8 mouse cellular contexts compared by ENCODE assay signal in genomic region chr6:129048857-129049473, GRCm38 (mm10). TPM values are rescaled to one million over a fixed set of nuclear protein-coding genes. Genes with fewer than 3 reads are reported as not detected.
DNase-seq lines count a peak whose midpoint lies in the region; ATAC-seq and TF ChIP-seq lines count a peak whose summit lies in the region.

No protein-coding gene starts in this region.

- no peak for TF ChIP-seq CTCF in brain, embryonic 14.5 days (IDR thresholded peaks at IDR 0.05; ENCODE audit: borderline replicate concordance, extremely low read depth, insufficient read depth, insufficient read length)
- TF ChIP-seq CTCF in kidney, adult 2 months (conservative IDR thresholded peaks at IDR 0.05; ENCODE audit: insufficient read depth, insufficient read length, low read depth, low read length): no peak

- TF ChIP-seq POLR2A in brain, embryonic 14.5 days (IDR thresholded peaks at IDR 0.05; ENCODE audit: borderline replicate concordance, extremely low read depth, insufficient read depth, insufficient read length, poor library complexity, severe bottlenecking): no peak
- no peak for TF ChIP-seq POLR2A in kidney, adult 2 months (IDR thresholded peaks at IDR 0.05; ENCODE audit: low read depth, low read length)

- no peaks in the 10 kb centered on the region for H3K36me3 ChIP-seq in kidney, adult 2 months (ENCODE audit: control insufficient read depth, insufficient read depth, low read length)
- no peaks in the 10 kb centered on the region for H3K36me3 ChIP-seq in lung, embryonic 16.5 days (ENCODE audit: control insufficient read depth, insufficient read depth, low read length)

- H3K27me3 ChIP-seq in kidney, adult 2 months (replicated peaks; ENCODE audit: control insufficient read depth, insufficient read depth, low read length): no peaks in the 10 kb centered on the region
- no peaks in the 10 kb centered on the region for H3K27me3 ChIP-seq in lung, embryonic 16.5 days (ENCODE audit: control insufficient read depth, insufficient read depth, low read depth, low read length)

- peak; percentile 96 for ATAC-seq in lung, embryonic 16.5 days (ENCODE audit: low read depth)
- peak; percentile 90 for ATAC-seq in neutrophil, adult 5-6 weeks (ENCODE audit: extremely low read depth, insufficient number of reproducible peaks, low FRiP score, poor library complexity, severe bottlenecking)

- no peak overlapping the region; the same call in 1 of the 2 replicates for H3K27ac ChIP-seq in kidney, adult 2 months (ENCODE audit: insufficient read depth, low read depth, low read length)
- H3K27ac ChIP-seq in lung, embryonic 16.5 days (ENCODE audit: low read length): no peak overlapping the region

- 2% methylated on average over 13 of the region's 13 CpGs for WGBS in kidney, adult 2 months
- WGBS in lung, embryonic 16.5 days: 2% methylated on average over 13 of the region's 13 CpGs

- H3K9ac ChIP-seq in lung, embryonic 16.5 days (ENCODE audit: low read length): peak overlapping the region; percentile 61

- DNase-seq in cerebellum, postnatal 4 days (ENCODE audit: low spot score in 2 of 2): peak; percentile 37 to 39
- DNase-seq in cerebellum, adult 11-12 months: no peak
- peak; percentile 80 for DNase-seq in brain, embryonic 14.5 days (ENCODE audit: low read depth)
- DNase-seq in heart, adult 18-20 months: peak; percentile 36 to 55
- DNase-seq in kidney, adult 2 months: peak; percentile 69
- peak; percentile 54 for DNase-seq in thymus, postnatal 25 days

- peak overlapping the region; percentile 54 for H3K4me2 ChIP-seq in lung, embryonic 16.5 days (ENCODE audit: low read depth, low read length)

- H3K9me3 ChIP-seq in lung, embryonic 16.5 days (ENCODE audit: control insufficient read depth, low read length): no peaks in the 10 kb centered on the region

- H3K4me3 ChIP-seq in kidney, adult 2 months (ENCODE audit: insufficient read depth, low read depth, low read length): peak overlapping the region; percentile 46
- H3K4me3 ChIP-seq in lung, embryonic 16.5 days (ENCODE audit: low read length): peak overlapping the region; percentile 43

- H3K4me1 ChIP-seq in kidney, adult 2 months (ENCODE audit: control insufficient read depth, insufficient read depth, low read length): peaks cover 2% of the 10 kb centered on the region; the same call in 1 of the 2 replicates
- H3K4me1 ChIP-seq in lung, embryonic 16.5 days (replicated peaks; ENCODE audit: control insufficient read depth, insufficient read depth, low read length): peaks cover 4% of the 10 kb centered on the region

RNA-seq across cellular contexts. Expression of gene Klrb1f, which starts 3.3 kb away (rescaled TPM):
- 0.10 and 0.15 TPM in 2 replicates for polyA plus RNA-seq in brain, embryonic 14.5 days (2012; rRNA removed)
- total RNA-seq in heart, adult 18-20 months (2021): not detected
- 0.16 and 0.65 TPM in 2 replicates for polyA plus RNA-seq in kidney, adult 2 months (2012; rRNA removed)
- 0.67 and 0.68 TPM in 2 replicates for polyA plus RNA-seq in lung, embryonic 16.5 days (2015; fragmentation: Nextera tagmentation; extraction: Ambion mirVana)
- total RNA-seq in neutrophil, adult 5-6 weeks (2017): 0.86 and 1.2 TPM in 2 replicates

RNA-seq across cellular contexts. Expression of gene Clec2e, which starts 51.7 kb away (rescaled TPM):
- 0.06 TPM in 1 of 2 replicates, not detected in the other for polyA plus RNA-seq in brain, embryonic 14.5 days (2012; rRNA removed)
- total RNA-seq in heart, adult 18-20 months (2021): not detected
- 0.05 TPM in 1 of 2 replicates, not detected in the other for polyA plus RNA-seq in kidney, adult 2 months (2012; rRNA removed)
- polyA plus RNA-seq in lung, embryonic 16.5 days (2015; fragmentation: Nextera tagmentation; extraction: Ambion mirVana): not detected in 2 replicates
- 0.23 and 0.25 TPM in 2 replicates for total RNA-seq in neutrophil, adult 5-6 weeks (2017)
